Mouse (Mus musculus): Measurements from ENCODE around the gene Tdp2. TPM values are rescaled to one million over a fixed set of nuclear protein-coding genes. Genes with fewer than 3 reads are reported as not detected.

Gene Tdp2
- 42.7 and 45.7 TPM in 2 replicates for polyA plus RNA-seq (2015; fragmentation: Nextera tagmentation; extraction: Ambion mirVana)

DNA sequence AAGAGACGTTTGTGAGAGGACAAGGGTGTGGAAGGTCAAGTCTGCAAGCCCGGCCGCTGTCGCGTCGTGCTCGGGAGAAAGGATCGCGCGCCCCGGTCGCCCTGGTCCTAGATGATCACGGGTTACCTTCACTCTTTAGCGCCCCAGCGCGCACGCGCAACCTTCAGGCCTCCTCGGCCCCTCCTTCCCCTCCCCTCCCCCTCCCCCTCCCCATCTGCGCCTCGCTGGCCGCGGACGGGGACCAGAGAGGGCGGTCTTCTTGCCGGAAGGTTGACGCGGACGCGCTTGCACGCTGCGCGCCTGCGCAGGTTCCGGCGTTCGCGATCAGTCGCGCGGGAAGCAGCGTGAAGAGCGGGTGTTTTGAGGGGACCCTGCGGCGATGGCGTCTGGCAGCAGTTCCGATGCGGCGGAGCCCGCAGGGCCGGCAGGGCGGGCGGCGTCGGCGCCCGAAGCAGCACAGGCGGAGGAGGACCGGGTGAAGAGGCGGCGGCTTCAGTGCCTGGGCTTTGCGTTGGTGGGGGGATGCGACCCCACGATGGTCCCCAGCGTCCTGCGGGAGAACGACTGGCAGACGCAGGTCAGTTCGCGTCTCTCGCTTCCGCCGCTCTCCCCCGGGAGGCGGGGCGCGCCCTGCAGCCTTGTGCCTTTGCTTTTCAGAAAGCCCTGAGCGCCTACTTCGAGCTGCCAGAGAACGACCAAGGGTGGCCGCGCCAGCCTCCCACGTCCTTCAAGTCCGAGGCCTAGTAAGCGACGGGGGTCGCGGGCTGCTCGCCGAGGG, at the start of gene Tdp2, which contains the start of gene Acot13:
TSS of gene Tdp2 (plus strand) at position 327 of the 778 bp plus-strand sequence.
TSS of gene Acot13 (minus strand) at position 188 of the 778 bp plus-strand sequence.
- Histone ChIP-seq H3K36me3 (no peaks in the 10 kb centered on the region), H3K4me2 (replicated peaks) (peak within 1 kb of the TSS; percentile 71), H3K27me3 (no peaks in the 10 kb centered on the region), H3K4me1 (replicated peaks) (peaks cover 35% of the 10 kb centered on the region), H3K4me3 (replicated peaks) (peak within 1 kb of the TSS; percentile 89), H3K9me3 (no peaks in the 10 kb centered on the region), H3K9ac (replicated peaks) (peak within 1 kb of the TSS; percentile 91), H3K27ac (peak within 1 kb of the TSS; percentile 92)
- WGBS = under 1% methylated on average over 78 of the region's 90 CpGs
- ATAC-seq = peak; percentile 98

DNA sequence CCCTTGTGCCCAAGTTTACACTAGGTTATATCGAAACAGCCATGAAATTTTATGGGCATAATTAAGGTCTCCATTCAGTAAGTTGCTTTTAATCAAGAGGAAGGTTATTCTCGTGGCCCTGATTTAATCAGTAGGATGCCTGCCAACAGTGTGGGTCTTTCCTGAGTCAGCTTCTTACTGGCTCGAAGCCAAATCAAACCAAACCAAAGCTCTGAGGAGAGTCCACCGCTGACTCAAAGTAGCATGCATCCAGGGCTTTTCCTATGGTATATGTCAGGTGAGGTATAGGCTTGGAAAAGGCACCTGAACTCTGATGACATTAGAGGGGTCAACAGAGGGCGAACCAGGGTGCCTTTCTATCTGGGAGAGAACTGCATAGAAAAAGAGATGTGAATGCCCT, 49.6 kb upstream of the Tdp2 start:
- Histone ChIP-seq H3K27me3 (no peaks in the 10 kb centered on the region), H3K4me1 (replicated peaks) (0 out of 2 replicates have a peak, but pooled peaks cover 4% of the 10 kb centered on the region), H3K27ac (no peak overlapping the region), H3K36me3 (no peaks in the 10 kb centered on the region), H3K4me3 (replicated peaks) (no peak overlapping the region), H3K9me3 (no peaks in the 10 kb centered on the region), H3K9ac (replicated peaks) (no peak overlapping the region), H3K4me2 (replicated peaks) (no peak overlapping the region)
- WGBS = 76% methylated on average over 5 of the region's 5 CpGs
- ATAC-seq = peak; percentile 56; the same call in 1 of the 2 replicates

DNA sequence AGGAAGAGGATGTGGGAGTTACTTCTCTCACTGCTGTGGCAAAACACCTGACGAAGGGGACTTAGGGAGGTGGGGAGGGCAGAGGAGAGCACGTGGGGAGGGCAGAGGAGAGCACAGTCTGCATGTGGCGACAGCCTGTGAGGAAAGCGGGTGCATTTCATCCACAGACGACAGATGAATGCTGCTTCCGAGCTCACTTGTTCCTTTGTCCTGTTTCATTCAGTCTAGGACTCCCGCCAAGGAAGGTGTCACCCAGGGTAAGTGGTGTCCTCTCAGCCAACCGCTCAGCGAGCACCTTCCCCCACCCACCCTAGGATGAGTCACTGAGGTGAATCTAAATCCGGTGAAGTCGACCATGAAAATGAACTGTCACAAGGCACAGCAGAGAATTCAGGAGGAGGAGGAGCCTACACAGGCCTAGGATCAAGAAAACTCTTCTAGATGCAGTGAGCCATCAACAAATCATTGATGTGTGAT, 45.4 kb upstream of the Tdp2 start:
- peak; percentile 55; the same call in 1 of the 2 replicates for ATAC-seq
- H3K4me1 ChIP-seq (replicated peaks) = 0 out of 2 replicates have a peak, but pooled peaks cover 4% of the 10 kb centered on the region
- no peak overlapping the region for H3K4me3 ChIP-seq (replicated peaks)
- H3K9me3 ChIP-seq = no peaks in the 10 kb centered on the region
- H3K36me3 ChIP-seq = no peaks in the 10 kb centered on the region
- H3K9ac ChIP-seq (replicated peaks) = no peak overlapping the region
- WGBS = 42% methylated on average over 11 of the region's 11 CpGs
- H3K27ac ChIP-seq = no peak overlapping the region
- H3K4me2 ChIP-seq (replicated peaks) = no peak overlapping the region
- H3K27me3 ChIP-seq = no peaks in the 10 kb centered on the region

DNA sequence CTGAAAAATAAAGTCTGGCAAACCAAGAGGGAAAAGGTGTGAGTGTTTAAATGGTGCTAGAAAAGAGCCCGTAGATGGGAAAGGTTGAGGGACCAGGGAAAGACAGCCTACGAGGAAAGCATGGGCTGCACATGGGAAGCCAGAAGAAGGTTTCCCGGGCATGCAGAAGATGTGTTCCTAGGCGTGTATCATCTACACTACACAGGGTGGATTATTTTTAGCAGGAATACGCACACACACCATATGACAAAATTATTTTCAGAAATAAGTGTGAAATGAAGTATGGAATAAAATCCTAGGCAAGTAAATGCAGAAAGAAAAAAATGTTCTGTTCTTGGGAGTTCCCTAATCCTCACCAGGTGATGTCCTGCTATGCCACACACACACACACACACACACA, 44.0 kb upstream of the Tdp2 start:
- WGBS = 92% methylated on average over 5 of the region's 5 CpGs
- H3K4me1 ChIP-seq (replicated peaks) = 0 out of 2 replicates have a peak, but pooled peaks cover 4% of the 10 kb centered on the region
- ATAC-seq = no peak
- no peak overlapping the region for H3K27ac ChIP-seq
- no peaks in the 10 kb centered on the region for H3K27me3 ChIP-seq
- H3K9me3 ChIP-seq = no peaks in the 10 kb centered on the region
- no peak overlapping the region for H3K9ac ChIP-seq (replicated peaks)
- H3K4me2 ChIP-seq (replicated peaks) = no peak overlapping the region
- no peak overlapping the region for H3K4me3 ChIP-seq (replicated peaks)
- H3K36me3 ChIP-seq = no peaks in the 10 kb centered on the region

DNA sequence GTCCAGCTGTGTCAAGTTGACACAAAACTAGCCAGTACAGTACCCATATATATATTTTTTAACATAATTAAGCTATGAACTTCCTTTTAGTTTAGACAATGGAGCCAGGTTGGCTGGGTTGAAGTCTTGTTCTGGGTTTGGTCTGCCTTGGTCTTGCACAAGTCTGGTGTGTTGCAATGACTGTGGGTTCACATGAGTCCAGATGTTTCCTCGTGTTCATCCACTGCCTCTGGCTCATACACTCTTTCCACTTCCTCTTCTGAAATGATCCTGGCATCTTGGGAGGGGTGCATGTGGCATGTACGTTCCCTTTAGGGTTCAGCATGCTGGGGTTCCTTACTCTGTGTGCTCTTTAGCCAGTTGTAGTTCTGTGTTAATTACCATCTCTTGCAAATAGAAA, 40.1 kb upstream of the Tdp2 start:
- Histone ChIP-seq H3K4me1 (replicated peaks) (no peaks in the 10 kb centered on the region), H3K27ac (no peak overlapping the region), H3K4me2 (replicated peaks) (no peak overlapping the region), H3K9ac (replicated peaks) (no peak overlapping the region), H3K4me3 (replicated peaks) (no peak overlapping the region), H3K36me3 (no peaks in the 10 kb centered on the region), H3K27me3 (no peaks in the 10 kb centered on the region), H3K9me3 (no peaks in the 10 kb centered on the region)
- WGBS = 70% methylated on average over 2 of the region's 2 CpGs
- no peak for ATAC-seq

DNA sequence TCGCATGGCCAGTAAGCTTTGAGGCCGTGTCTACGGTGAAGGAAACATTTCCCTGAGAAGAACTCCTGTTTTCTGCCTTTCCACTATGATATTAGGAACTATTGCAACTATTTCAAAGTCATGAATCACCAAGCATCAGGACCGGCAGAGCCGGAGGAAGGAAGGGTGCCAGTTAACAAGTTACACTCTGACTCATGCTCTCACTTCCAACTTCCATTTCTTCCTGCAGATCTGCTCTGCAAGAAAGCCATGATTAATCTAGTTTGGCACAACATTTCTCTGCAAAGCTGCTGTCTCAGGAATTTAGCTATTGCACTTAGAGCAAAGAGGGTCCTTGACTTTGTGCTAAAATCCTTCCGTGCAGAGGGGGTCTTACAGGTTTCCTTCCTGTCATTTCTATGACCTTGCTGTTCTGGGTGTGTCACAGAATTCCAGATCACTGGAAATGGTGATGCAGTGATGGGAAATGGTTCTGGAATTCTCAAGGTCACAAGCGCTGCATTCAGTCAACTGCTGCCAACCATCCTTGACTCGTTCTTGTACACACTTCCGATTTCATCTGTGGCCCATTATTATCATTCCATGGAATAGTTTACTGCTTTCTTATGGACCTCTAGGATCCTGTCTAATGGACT, 39.0 kb upstream of the Tdp2 start:
- Histone ChIP-seq H3K4me2 (replicated peaks) (no peak overlapping the region), H3K27ac (no peak overlapping the region), H3K27me3 (no peaks in the 10 kb centered on the region), H3K36me3 (no peaks in the 10 kb centered on the region), H3K4me1 (replicated peaks) (no peaks in the 10 kb centered on the region), H3K9ac (replicated peaks) (no peak overlapping the region), H3K9me3 (no peaks in the 10 kb centered on the region), H3K4me3 (replicated peaks) (no peak overlapping the region)
- WGBS = 92% methylated on average over 9 of the region's 9 CpGs
- ATAC-seq = no peak

DNA sequence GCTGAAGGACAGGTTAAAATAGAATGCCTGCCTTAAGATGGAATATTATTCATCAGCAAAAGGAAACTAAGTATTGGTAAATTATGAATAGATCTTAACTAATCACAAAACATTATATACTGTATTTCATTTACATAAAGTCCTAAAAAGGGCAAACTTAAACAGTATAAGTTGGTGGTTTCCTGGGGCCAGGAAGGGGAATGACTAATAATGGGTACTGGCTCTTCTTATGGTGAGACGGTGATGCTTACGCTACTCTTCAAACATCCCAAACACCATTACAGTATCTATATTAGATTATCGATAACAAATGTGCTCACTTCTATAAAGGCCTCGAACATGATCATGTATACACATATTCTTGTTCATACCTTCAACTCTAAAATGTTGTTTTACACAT, 32.8 kb upstream of the Tdp2 start:
- H3K4me3 ChIP-seq (replicated peaks) = no peak overlapping the region
- no peak overlapping the region for H3K9ac ChIP-seq (replicated peaks)
- 96% methylated on average over 4 of the region's 4 CpGs for WGBS
- H3K9me3 ChIP-seq = no peaks in the 10 kb centered on the region
- H3K4me2 ChIP-seq (replicated peaks) = no peak overlapping the region
- no peaks in the 10 kb centered on the region for H3K27me3 ChIP-seq
- no peak overlapping the region for H3K27ac ChIP-seq
- peaks cover 16% of the 10 kb centered on the region for H3K4me1 ChIP-seq (replicated peaks)
- no peaks in the 10 kb centered on the region for H3K36me3 ChIP-seq
- no peak for ATAC-seq

DNA sequence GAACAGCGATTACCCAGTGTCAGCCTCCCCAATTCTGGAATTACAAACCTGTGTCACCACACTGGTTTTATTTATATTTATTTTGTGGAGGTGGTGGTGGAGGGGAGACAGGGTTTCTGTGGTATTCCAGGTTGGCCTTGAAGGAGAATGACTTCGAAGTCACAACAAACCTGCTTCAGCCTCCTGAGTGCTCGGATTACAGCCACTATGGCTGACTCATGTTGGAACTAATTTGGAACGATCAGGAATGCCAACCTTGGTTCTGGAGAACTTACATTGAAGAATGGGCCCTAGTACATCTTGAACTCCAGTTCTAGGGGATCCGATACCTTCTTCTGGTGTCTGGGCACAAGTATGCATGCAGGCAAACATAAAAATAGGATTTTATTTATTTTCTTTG, 32.1 kb upstream of the Tdp2 start:
- no peak for ATAC-seq
- H3K4me3 ChIP-seq (replicated peaks) = peak overlapping the region; percentile 98
- no peaks in the 10 kb centered on the region for H3K9me3 ChIP-seq
- peaks cover 22% of the 10 kb centered on the region for H3K4me1 ChIP-seq (replicated peaks)
- no peak overlapping the region for H3K27ac ChIP-seq
- H3K4me2 ChIP-seq (replicated peaks) = peak overlapping the region; percentile 94
- no peaks in the 10 kb centered on the region for H3K27me3 ChIP-seq
- H3K36me3 ChIP-seq = no peaks in the 10 kb centered on the region
- H3K9ac ChIP-seq (replicated peaks) = no peak overlapping the region
- 77% methylated on average over 5 of the region's 5 CpGs for WGBS

DNA sequence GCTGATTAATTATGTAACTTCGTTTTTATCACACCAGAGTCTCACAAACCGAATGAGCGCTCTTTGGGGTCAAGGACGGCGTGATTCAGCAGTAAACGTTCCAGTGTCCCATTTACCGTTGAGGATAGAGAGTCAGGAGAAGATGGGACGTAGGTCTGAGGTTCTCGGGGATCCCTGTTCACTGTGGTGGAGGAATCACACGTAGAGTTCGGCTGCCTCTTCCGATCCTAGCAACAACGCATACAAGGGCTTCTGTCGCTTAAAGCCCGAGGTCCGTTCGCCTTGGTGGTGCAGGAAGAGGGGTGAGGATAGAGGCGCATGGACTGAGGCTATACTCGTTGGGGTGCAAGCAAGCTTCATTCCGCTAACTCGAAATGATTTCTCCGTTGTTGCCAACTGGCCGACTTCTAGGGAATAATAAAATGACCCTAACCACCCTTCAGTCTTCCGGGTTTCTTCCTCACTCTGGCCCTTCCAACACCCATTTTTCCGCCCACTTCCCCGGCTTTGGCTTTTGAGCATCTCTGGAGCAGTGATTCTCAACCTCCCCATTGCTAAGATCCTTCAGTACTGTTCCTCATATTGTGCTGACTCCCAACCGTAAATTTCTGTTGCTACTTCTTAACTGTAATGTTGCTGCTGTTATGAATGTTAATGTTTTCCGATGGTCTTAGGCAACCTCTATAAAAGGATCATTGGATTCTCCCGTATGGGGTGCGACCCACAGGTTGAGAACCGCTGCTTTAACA, 31.4 kb upstream of the Tdp2 start:
- peak; percentile 51 for ATAC-seq
- under 1% methylated on average over 31 of the region's 31 CpGs for WGBS
- H3K27ac ChIP-seq = peak overlapping the region; percentile 83
- H3K4me3 ChIP-seq (replicated peaks) = peak overlapping the region; percentile 98
- peaks cover 2% of the 10 kb centered on the region; the same call in 1 of the 2 replicates for H3K36me3 ChIP-seq
- peak overlapping the region; percentile 82 for H3K9ac ChIP-seq (replicated peaks)
- H3K4me1 ChIP-seq (replicated peaks) = peaks cover 27% of the 10 kb centered on the region
- H3K27me3 ChIP-seq = no peaks in the 10 kb centered on the region
- H3K4me2 ChIP-seq (replicated peaks) = peak overlapping the region; percentile 94
- no peaks in the 10 kb centered on the region for H3K9me3 ChIP-seq

DNA sequence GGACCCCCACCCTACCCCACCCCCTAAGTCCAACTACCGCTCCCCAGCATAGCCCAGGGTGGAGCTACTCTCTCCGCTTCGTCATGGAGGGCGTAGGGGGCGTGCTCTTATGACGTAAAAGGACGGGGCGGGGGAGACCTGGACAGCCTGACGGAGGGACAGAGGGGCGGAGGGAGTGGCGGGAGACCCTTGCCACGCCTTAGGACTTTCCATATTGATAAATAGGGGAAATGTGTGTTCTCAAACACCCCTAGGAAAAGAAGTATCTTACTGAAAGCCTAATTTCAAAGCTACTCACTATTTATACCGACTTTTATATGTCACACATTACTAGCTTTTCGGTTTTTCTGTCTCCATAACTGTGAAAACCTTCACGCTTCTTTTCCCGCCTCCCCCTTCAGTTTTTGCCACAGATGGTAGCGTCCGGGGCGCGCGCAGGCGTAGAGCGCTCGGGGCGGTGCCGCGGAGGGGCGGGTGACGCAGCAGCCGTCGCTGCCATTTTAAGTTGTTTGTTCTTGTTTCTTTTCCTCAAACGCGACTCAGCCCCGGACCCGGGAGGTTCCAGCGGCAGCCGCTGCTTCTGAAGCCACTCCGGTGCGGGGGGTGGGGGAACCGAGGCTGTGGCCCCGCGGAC, 30.7 kb upstream of the Tdp2 start:
- peak; percentile 97 for ATAC-seq
- under 1% methylated on average over 42 of the region's 42 CpGs for WGBS

DNA sequence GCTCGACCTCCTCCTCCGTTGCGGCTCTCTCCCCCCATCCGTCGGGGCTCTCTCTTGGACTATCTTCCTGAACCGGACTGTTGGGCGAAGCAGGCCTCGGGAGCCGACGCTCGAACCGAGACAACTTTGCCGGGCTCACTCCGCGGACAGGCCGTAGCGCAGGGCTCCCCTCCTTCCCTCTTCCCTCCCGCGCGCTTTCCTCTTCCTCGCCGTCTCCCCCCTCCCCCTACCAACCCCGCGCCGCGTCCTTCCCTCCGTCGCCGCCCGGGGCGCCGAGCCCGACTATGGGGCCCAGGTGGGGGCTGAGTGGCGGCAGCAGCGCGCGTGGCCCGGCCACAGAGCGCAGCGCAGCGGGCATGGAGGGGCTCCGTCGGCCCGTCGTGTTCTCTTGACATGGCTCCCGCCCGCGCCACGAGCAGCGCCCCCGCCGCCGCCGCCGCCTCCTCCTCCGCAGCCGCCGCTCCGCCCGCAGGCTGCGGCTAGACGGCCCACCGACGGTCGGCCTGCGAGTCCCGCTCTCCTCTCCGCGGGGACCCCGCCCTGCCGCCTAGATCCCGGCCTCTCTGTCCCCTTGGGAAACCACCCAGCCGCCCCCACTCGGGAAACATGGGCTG, 30.1 kb upstream of the Tdp2 start, which contains the start of gene BC005537:
TSS of gene BC005537 (plus strand) at position 350 of the 614 bp plus-strand sequence.
- peak within 1 kb of the TSS; percentile 98 for H3K4me3 ChIP-seq (replicated peaks)
- peak within 1 kb of the TSS; percentile 94 for H3K4me2 ChIP-seq (replicated peaks)
- H3K27me3 ChIP-seq = no peaks in the 10 kb centered on the region
- peaks cover 11% of the 10 kb centered on the region for H3K36me3 ChIP-seq
- H3K9ac ChIP-seq (replicated peaks) = peak within 1 kb of the TSS; percentile 95
- peaks cover 31% of the 10 kb centered on the region for H3K4me1 ChIP-seq (replicated peaks)
- H3K9me3 ChIP-seq = no peaks in the 10 kb centered on the region
- WGBS = under 1% methylated on average over 60 of the region's 74 CpGs
- ATAC-seq = peak; percentile 77
- H3K27ac ChIP-seq = peak within 1 kb of the TSS; percentile 99

More for the DNA sequence above, 30.7 kb upstream of the Tdp2 start:
- peaks cover 8% of the 10 kb centered on the region for H3K36me3 ChIP-seq
- H3K27me3 ChIP-seq = no peaks in the 10 kb centered on the region
- peak overlapping the region; percentile 98 for H3K4me3 ChIP-seq (replicated peaks)
- H3K9me3 ChIP-seq = no peaks in the 10 kb centered on the region
- peaks cover 31% of the 10 kb centered on the region for H3K4me1 ChIP-seq (replicated peaks)
- peak overlapping the region; percentile 94 for H3K4me2 ChIP-seq (replicated peaks)
- peak overlapping the region; percentile 95 for H3K9ac ChIP-seq (replicated peaks)
- peak overlapping the region; percentile 99 for H3K27ac ChIP-seq
